Comparison of ENCODE assay signal across 7 mouse cellular contexts in the genomic region with DNA sequence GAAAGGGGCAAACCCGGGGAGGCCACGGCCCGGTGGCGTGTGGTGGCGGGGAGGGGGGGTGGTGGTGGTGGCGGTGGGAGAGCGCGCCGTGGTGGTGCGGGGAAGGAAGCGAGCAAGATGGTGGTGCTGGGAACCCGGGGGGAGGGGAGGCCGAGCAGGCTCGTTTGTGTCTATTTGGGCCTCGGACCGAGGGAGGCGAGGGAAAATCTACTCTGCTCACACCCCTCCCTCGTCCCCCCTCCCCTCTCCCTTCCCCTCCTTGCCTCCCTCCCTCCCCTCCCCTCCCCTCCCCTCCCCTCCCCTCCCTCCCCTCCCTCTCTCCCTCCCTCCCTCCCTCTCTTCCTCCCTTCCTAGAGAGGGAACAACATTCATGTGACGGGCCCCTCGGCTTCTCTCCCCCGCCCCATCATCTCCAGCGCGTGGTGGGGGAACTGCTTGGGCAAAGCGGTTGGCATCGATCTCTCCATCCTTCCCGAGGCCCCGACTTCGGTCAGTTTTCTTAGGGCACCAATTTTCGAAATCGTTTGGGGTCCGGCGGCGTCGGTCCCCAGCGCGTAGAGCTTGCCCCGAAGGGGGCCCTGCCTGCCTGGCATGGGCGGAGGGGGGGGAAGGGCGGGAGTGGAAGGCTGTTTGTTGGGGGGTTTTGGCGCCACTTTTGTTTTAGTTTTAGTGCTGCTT. TPM values are rescaled to one million over a fixed set of nuclear protein-coding genes. Genes with fewer than 3 reads are reported as not detected.
DNase-seq lines count a peak whose midpoint lies in the region; ATAC-seq lines count a peak whose summit lies in the region.

No protein-coding gene starts in this region.

- H3K4me3 ChIP-seq in limb, embryonic 13.5 days = peak overlapping the region; percentile 60
- peak overlapping the region; percentile 55 for H3K4me3 ChIP-seq in midbrain, embryonic 15.5 days

- no peaks in the 10 kb centered on the region for H3K9me3 ChIP-seq in limb, embryonic 13.5 days
- no peaks in the 10 kb centered on the region for H3K9me3 ChIP-seq in midbrain, embryonic 15.5 days

- H3K36me3 ChIP-seq in limb, embryonic 13.5 days = no peaks in the 10 kb centered on the region
- no peaks in the 10 kb centered on the region for H3K36me3 ChIP-seq in midbrain, embryonic 15.5 days (replicated peaks)

- peak overlapping the region; percentile 95 for H3K9ac ChIP-seq in limb, embryonic 13.5 days
- peak overlapping the region; percentile 78 for H3K9ac ChIP-seq in midbrain, embryonic 15.5 days

- WGBS in limb, embryonic 13.5 days = 7% methylated on average over 18 of the region's 40 CpGs
- WGBS in midbrain, embryonic 15.5 days = 43% methylated on average over 25 of the region's 40 CpGs

- H3K27me3 ChIP-seq in limb, embryonic 13.5 days = no peaks in the 10 kb centered on the region
- no peaks in the 10 kb centered on the region for H3K27me3 ChIP-seq in midbrain, embryonic 15.5 days (replicated peaks)

- peak overlapping the region; percentile 99 for H3K27ac ChIP-seq in limb, embryonic 13.5 days
- H3K27ac ChIP-seq in midbrain, embryonic 15.5 days = peak overlapping the region; percentile 99

- peak; percentile 82 for DNase-seq in adrenal gland, postnatal 10 days
- DNase-seq in embryo, embryonic 11 days = peak; percentile 89
- peak; percentile 70 for DNase-seq in kidney, adult 11 months
- DNase-seq in spleen, postnatal 10 days (ENCODE audit: low spot score in 2 of 2) = peak; percentile 62 to 82

- peak; percentile 48 for ATAC-seq in granulocyte monocyte progenitor cell, adult 5-6 weeks (replicated peaks; ENCODE audit: poor library complexity, severe bottlenecking)
- ATAC-seq in limb, embryonic 13.5 days (ENCODE audit: low FRiP score, low read depth) = peak; percentile 75
- ATAC-seq in midbrain, embryonic 15.5 days (replicated peaks) = peak; percentile 88

- no peaks in the 10 kb centered on the region for H3K4me1 ChIP-seq in limb, embryonic 13.5 days
- peaks cover 3% of the 10 kb centered on the region; the same call in 1 of the 2 replicates for H3K4me1 ChIP-seq in midbrain, embryonic 15.5 days

- H3K4me2 ChIP-seq in limb, embryonic 13.5 days (replicated peaks) = peak overlapping the region; percentile 60
- peak overlapping the region; percentile 49 for H3K4me2 ChIP-seq in midbrain, embryonic 15.5 days

RNA-seq across cellular contexts. Expression of gene Stag2, which starts 1.4 kb away (rescaled TPM):
- 10 to 100 TPM; 80.8 to 85.3 TPM for total RNA-seq in adrenal gland, postnatal 10 days (2021)
- total RNA-seq in granulocyte monocyte progenitor cell, adult 5-6 weeks (2014; fragmentation: Nextera tagmentation) = 91.2 and 93.1 TPM in 2 replicates
- total RNA-seq in granulocyte monocyte progenitor cell, adult 5-6 weeks (2017) = 465 and 541 TPM in 2 replicates
- 43.0 and 49.6 TPM in 2 replicates for polyA plus RNA-seq in limb, embryonic 13.5 days (2015; fragmentation: Nextera tagmentation; extraction: Ambion mirVana)
- polyA plus RNA-seq in midbrain, embryonic 15.5 days (2015; fragmentation: Nextera tagmentation; extraction: Ambion mirVana) = 18.2 and 18.7 TPM in 2 replicates

Comparison
In these comparisons a context has a peak if more than half of its experiments do, and no peak if none do; other contexts are left out.
1. Peak in every context shown above with its lines: DNase-seq, ATAC-seq, H3K4me3 ChIP-seq and H3K27ac ChIP-seq.